Mouse (Mus musculus) limb, embryonic 11.5 days (tissue): Measurements from ENCODE around the gene A730061H03Rik. TPM values are rescaled to one million over a fixed set of nuclear protein-coding genes. Genes with fewer than 3 reads are reported as not detected.

ENCODE experiments used
- ATAC-seq: fragments of 200-750 bp; cut with Nextera tagmentation; 2 replicates; pipeline ENCODE4 v1.8.0; 2017; ENCODE audit warnings: low read depth; ENCODE audit not compliant: insufficient number of reproducible peaks, low FRiP score, low TSS enrichment
- DNase-seq: peaks from one replicate; pipeline ENCODE4 v3.0.0-alpha.2; 2015; ENCODE audit warnings: low spot score
- H3K27ac ChIP-seq: fragments of 300-500 bp; sonication (generic); replicated peaks from 2 replicates; pipeline ENCODE4 v1.5.1; 2014; ENCODE audit warnings: low read depth, mild to moderate bottlenecking, low read length
- H3K27me3 ChIP-seq: fragments of 300-500 bp; sonication (generic); 2 replicates; pipeline ENCODE4 v1.6.1; 2014; ENCODE audit warnings: mild to moderate bottlenecking, low read length, mixed read lengths; ENCODE audit not compliant: control insufficient read depth, insufficient read depth
- H3K36me3 ChIP-seq: fragments of 300-500 bp; sonication (generic); 2 replicates; pipeline ENCODE4 v1.6.1; 2014; ENCODE audit warnings: mild to moderate bottlenecking, low read length, moderate library complexity, mixed read lengths; ENCODE audit not compliant: control insufficient read depth, insufficient read depth
- H3K4me1 ChIP-seq: fragments of 300-500 bp; sonication (generic); 2 replicates; pipeline ENCODE4 v1.6.1; 2014; ENCODE audit warnings: low read length, mixed read lengths; ENCODE audit not compliant: control insufficient read depth, insufficient read depth
- H3K4me2 ChIP-seq: fragments of 300-500 bp; sonication (generic); 2 replicates; pipeline ENCODE4 v1.6.1; 2014; ENCODE audit warnings: low read depth, mild to moderate bottlenecking, moderate library complexity; ENCODE audit not compliant: severe bottlenecking
- H3K4me3 ChIP-seq: fragments of 300-500 bp; sonication (generic); 2 replicates; pipeline ENCODE4 v1.5.1; 2014; ENCODE audit warnings: low read depth, low read length
- H3K9ac ChIP-seq: fragments of 300-500 bp; sonication (generic); 2 replicates; pipeline ENCODE4 v1.6.1; 2014; ENCODE audit warnings: mild to moderate bottlenecking, low read length
- H3K9me3 ChIP-seq: fragments of 300-500 bp; sonication (generic); 2 replicates; pipeline ENCODE4 v1.6.1; 2016; ENCODE audit warnings: low read length; ENCODE audit not compliant: control insufficient read depth
- WGBS: fragments of 180-500 bp; shearing (Covaris S2); extraction: QIAGEN DNeasy Blood & Tissue Kit; methylation state at CpG from one replicate; pipeline ENCODE4 v1.1.7; 2014; 5-methylcytosine and 5-hydroxymethylcytosine counted together
- polyA plus RNA-seq: library from polyadenylated mRNA; unstranded; fragments of >200 nt; fragmentation: Nextera tagmentation; extraction: Ambion mirVana; gene quantifications from 2 replicates; pipeline ENCODE4 v1.2.1, GENCODE M21; 2014

Gene A730061H03Rik
- polyA plus RNA-seq, 1 experiment from 2014 or later = 0.79 TPM

DNA sequence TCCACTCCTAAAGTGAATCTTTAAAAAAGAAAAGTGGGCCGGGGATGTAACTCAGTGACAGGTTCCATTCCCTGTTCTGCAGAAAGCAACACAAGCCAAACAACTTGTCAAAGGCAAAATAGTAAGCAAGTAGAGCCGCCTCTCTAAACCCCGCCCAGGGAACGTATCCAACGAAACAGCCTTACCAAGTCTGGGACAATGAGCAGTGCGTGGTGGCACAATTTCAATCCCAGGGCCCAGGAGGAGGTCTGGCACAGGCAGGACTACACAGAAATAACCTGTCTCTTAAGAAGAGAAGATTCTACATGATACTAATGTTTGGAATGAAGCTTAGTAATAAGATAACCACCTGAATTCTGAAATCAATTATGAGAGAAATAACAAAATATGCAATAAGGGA is 10.0 kb downstream of the A730061H03Rik start:
- Histone ChIP-seq H3K4me3 (no peak overlapping the region), H3K36me3 (peaks cover 8% of the 10 kb centered on the region; the same call in 1 of the 2 replicates), H3K9me3 (no peaks in the 10 kb centered on the region), H3K9ac (no peak overlapping the region), H3K27me3 (no peaks in the 10 kb centered on the region), H3K27ac (no peak overlapping the region), H3K4me1 (no peaks in the 10 kb centered on the region), H3K4me2 (no peak overlapping the region)
- DNase-seq (no peak), ATAC-seq (no peak)
- 92% methylated on average over 6 of the region's 6 CpGs for WGBS

- ATAC-seq = no peak
- Histone ChIP-seq H3K4me2 (no peak overlapping the region), H3K36me3 (peaks cover 11% of the 10 kb centered on the region; the same call in 1 of the 2 replicates), H3K9me3 (no peaks in the 10 kb centered on the region), H3K4me1 (peaks cover 8% of the 10 kb centered on the region), H3K27ac (no peak overlapping the region), H3K9ac (no peak overlapping the region), H3K27me3 (no peaks in the 10 kb centered on the region), H3K4me3 (no peak overlapping the region)
- DNase-seq = no peak
- WGBS = 92% methylated on average over 9 of the region's 9 CpGs
Measured at GRCm38 (mm10) chr14:55544334-55544733, 15.9 kb downstream of the A730061H03Rik start.

DNA sequence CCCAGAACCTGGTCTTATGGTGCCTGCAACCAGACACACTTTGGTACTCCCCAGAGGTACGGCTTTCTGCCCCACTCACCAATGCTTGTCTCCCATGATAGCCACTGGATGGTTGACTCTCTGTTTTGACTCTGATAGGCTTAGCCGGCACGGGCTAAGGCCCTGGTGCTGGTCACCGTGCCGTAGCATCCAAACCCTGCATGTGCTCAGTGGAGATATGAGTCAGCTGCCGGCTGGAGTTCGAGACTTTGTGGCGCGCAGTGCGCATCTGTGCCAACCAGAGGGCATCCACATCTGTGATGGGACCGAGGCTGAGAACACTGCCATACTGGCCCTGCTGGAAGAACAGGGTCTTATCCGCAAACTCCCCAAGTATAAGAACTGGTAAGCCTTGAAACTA is 17.9 kb downstream of the A730061H03Rik start:
- Histone ChIP-seq H3K4me1 (peaks cover 8% of the 10 kb centered on the region), H3K4me2 (no peak overlapping the region), H3K27ac (no peak overlapping the region), H3K9ac (no peak overlapping the region), H3K4me3 (no peak overlapping the region), H3K27me3 (no peaks in the 10 kb centered on the region), H3K9me3 (no peaks in the 10 kb centered on the region), H3K36me3 (peaks cover 2% of the 10 kb centered on the region; the same call in 1 of the 2 replicates)
- WGBS = 95% methylated on average over 12 of the region's 12 CpGs
- ATAC-seq = no peak
- DNase-seq = no peak

DNA sequence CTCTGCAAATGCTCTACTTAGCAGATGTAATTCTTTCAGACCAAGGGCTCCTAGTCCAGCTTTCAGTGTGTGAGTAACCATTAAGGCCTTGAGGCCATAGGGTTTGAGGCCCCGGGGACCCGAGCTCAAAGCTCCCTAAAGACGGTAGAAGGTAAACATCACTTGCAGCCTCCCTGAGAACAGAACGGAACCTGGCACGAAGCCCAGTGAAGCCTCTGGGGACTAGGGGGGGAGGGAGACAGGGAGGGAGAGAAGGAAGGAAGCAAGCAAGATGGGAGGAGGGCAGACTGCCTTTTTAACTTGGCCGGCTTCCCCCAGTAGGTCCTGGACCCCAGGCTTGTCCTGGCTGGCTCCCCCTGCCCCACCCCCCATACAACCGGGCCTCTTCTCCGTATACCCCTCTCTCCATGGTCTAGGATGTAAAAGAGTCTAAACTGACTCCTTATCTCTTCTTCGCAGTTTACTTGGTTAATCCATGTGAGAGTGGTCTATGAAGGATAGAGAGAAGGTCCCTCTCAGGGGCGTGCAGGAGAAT is 19.4 kb downstream of the A730061H03Rik start:
- WGBS = 10% methylated on average over 9 of the region's 10 CpGs
- Histone ChIP-seq H3K9ac (peak overlapping the region; percentile 56), H3K36me3 (peaks cover 2% of the 10 kb centered on the region; the same call in 1 of the 2 replicates), H3K4me3 (peak overlapping the region; percentile 63), H3K4me1 (peaks cover 8% of the 10 kb centered on the region), H3K4me2 (peak overlapping the region; percentile 88), H3K27ac (no peak overlapping the region), H3K9me3 (no peaks in the 10 kb centered on the region), H3K27me3 (no peaks in the 10 kb centered on the region)
- DNase-seq (peak; percentile 58), ATAC-seq (0 out of 2 replicates have a peak, but pooled peaks have one; percentile 31)

GRCm38 (mm10) chr14:55540067-55540786 is 20.0 kb downstream of the A730061H03Rik start, which contains the start of gene Pck2:
TSS of gene Pck2 (plus strand) at chr14:55540266.
- Histone ChIP-seq H3K4me2 (peak within 1 kb of the TSS; percentile 88), H3K27me3 (no peaks in the 10 kb centered on the region), H3K9me3 (no peaks in the 10 kb centered on the region), H3K9ac (peak within 1 kb of the TSS; percentile 56), H3K4me3 (peak within 1 kb of the TSS; percentile 63), H3K4me1 (peaks cover 8% of the 10 kb centered on the region), H3K36me3 (peaks cover 2% of the 10 kb centered on the region; the same call in 1 of the 2 replicates), H3K27ac (peak within 1 kb of the TSS; percentile 61)
- WGBS = under 1% methylated on average over 32 of the region's 32 CpGs
- ATAC-seq = peak; percentile 90
- DNase-seq = peak; percentile 82

GRCm38 (mm10) chr14:55536116-55536745 is 24.0 kb downstream of the A730061H03Rik start:
- Histone ChIP-seq H3K4me3 (no peak overlapping the region), H3K4me1 (peaks cover 5% of the 10 kb centered on the region), H3K4me2 (no peak overlapping the region), H3K27ac (no peak overlapping the region), H3K27me3 (no peaks in the 10 kb centered on the region), H3K9ac (no peak overlapping the region), H3K9me3 (no peaks in the 10 kb centered on the region), H3K36me3 (no peaks in the 10 kb centered on the region)
- ATAC-seq (no peak), DNase-seq (peak; percentile 64)
- WGBS = 52% methylated on average over 6 of the region's 6 CpGs

DNA sequence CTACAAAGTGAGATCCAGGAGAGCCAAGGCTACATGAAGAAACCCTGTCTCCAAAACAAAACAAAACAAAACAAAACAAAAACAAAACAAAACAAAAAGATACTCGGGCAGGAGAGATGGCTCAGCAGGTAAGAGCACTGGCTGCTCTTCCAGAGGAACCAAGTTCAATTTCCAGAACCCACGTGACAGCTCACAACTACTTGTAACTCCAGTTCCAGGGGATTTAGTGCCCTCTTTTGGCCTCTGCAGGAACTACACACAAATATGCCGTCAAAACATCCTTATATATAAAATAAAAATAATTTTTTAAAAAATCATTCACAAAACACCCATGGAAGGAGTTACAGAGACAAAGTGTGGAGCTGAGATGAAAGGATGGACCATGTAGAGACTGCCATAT is 32.3 kb downstream of the A730061H03Rik start:
- peak; percentile 43 for DNase-seq
- WGBS = 24% methylated on average over 3 of the region's 3 CpGs
- H3K4me1 ChIP-seq = no peaks in the 10 kb centered on the region
- H3K36me3 ChIP-seq = no peaks in the 10 kb centered on the region
- no peak for ATAC-seq
- H3K9me3 ChIP-seq = no peaks in the 10 kb centered on the region
- no peaks in the 10 kb centered on the region; the same call in 1 of the 2 replicates for H3K27me3 ChIP-seq
- H3K4me3 ChIP-seq = no peak overlapping the region
- no peak overlapping the region for H3K9ac ChIP-seq
- H3K4me2 ChIP-seq = no peak overlapping the region
- no peak overlapping the region for H3K27ac ChIP-seq

GRCm38 (mm10) chr14:55526674-55527073 is 33.5 kb downstream of the A730061H03Rik start:
- ATAC-seq = no peak

More at GRCm38 (mm10) chr14:55526674-55527073, 33.5 kb downstream of the A730061H03Rik start:
- H3K27me3 ChIP-seq = peaks cover 9% of the 10 kb centered on the region; the same call in 1 of the 2 replicates
- no peak overlapping the region for H3K9ac ChIP-seq
- H3K4me2 ChIP-seq = no peak overlapping the region
- 82% methylated on average over 2 of the region's 2 CpGs for WGBS
- DNase-seq = no peak
- no peak overlapping the region for H3K27ac ChIP-seq
- no peak overlapping the region for H3K4me3 ChIP-seq
- no peaks in the 10 kb centered on the region for H3K4me1 ChIP-seq
- no peaks in the 10 kb centered on the region for H3K9me3 ChIP-seq
- H3K36me3 ChIP-seq = no peaks in the 10 kb centered on the region
